Mouse (Mus musculus) MEL (cell line): ENCODE measurements around the gene Lyrm7. TPM values are rescaled to one million over a fixed set of nuclear protein-coding genes. Genes with fewer than 3 reads are reported as not detected.
A peak's percentile ranks its signal among the peaks of the same experiment; 100 is the strongest.

Experiments used
- DNase-seq: peaks from one replicate; pipeline ENCODE4 v3.0.0; 2011; ENCODE audit warnings: low read depth, low spot score
- H3K27ac ChIP-seq: 2 replicates; pipeline ENCODE4 v1.5.1; 2012; ENCODE audit warnings: low read depth, mild to moderate bottlenecking, control low read depth, low read length, moderate library complexity; ENCODE audit not compliant: control insufficient read depth
- H3K27me3 ChIP-seq, 2 experiments: fragments of 150-350 bp in 1 of 2; sonication (generic) in 1 of 2; 2 replicates each; pipeline ENCODE4 v1.6.1; 2012; ENCODE audit warnings: low read length in 2 of 2, mild to moderate bottlenecking in 2 of 2, improper control_type of control experiment in 1 of 2, moderate library complexity in 1 of 2; ENCODE audit not compliant: insufficient read depth in 2 of 2, control insufficient read depth in 1 of 2
- H3K36me3 ChIP-seq, 2 experiments: 2 replicates each; pipeline ENCODE4 v1.6.1; 2012 to 2014; ENCODE audit warnings: low read length in 2 of 2, improper control_type of control experiment in 1 of 2, inconsistent platforms in 1 of 2, mild to moderate bottlenecking in 1 of 2; ENCODE audit not compliant: insufficient read depth in 2 of 2, control insufficient read depth in 1 of 2
- H3K4me1 ChIP-seq, 2 experiments: fragments of 150-350 bp in 1 of 2; sonication (generic) in 1 of 2; 2 replicates each; pipeline ENCODE4 v1.6.1; 2012; ENCODE audit warnings: low read length in 2 of 2, improper control_type of control experiment in 1 of 2, mild to moderate bottlenecking in 1 of 2; ENCODE audit not compliant: insufficient read depth in 2 of 2, control insufficient read depth in 1 of 2
- H3K4me3 ChIP-seq, 2 experiments: fragments of 150-350 bp in 1 of 2; sonication (generic) in 1 of 2; 2 replicates each; pipeline ENCODE4 v1.5.1; 2012; ENCODE audit warnings: low read depth in 2 of 2, low read length in 2 of 2, mild to moderate bottlenecking in 2 of 2, moderate library complexity in 2 of 2, control low read depth in 1 of 2, improper control_type of control experiment in 1 of 2; ENCODE audit not compliant: control insufficient read depth in 1 of 2, insufficient read depth in 1 of 2
- H3K79me2 ChIP-seq: 2 replicates; pipeline ENCODE4 v1.6.1; 2012; ENCODE audit warnings: mild to moderate bottlenecking, low read length, moderate library complexity; ENCODE audit not compliant: control insufficient read depth, poor library complexity, insufficient read depth
- H3K9ac ChIP-seq: 2 replicates; pipeline ENCODE4 v1.6.1; 2012; ENCODE audit warnings: low read depth, mild to moderate bottlenecking, control low read depth, low read length, moderate library complexity; ENCODE audit not compliant: control insufficient read depth, poor library complexity, severe bottlenecking
- H3K9me3 ChIP-seq: fragments of 150-350 bp; sonication (generic); replicated peaks from 2 replicates; pipeline ENCODE4 v1.6.1; 2012; ENCODE audit warnings: mild to moderate bottlenecking, low read length, improper control_type of control experiment, moderate library complexity; ENCODE audit not compliant: insufficient read depth
- BHLHE40 ChIP-seq: IDR thresholded peaks from 2 replicates; pipeline ENCODE4 v1.6.1; 2012; ENCODE audit warnings: low read depth, mild to moderate bottlenecking, inconsistent platforms, low read length, improper control_type of control experiment, borderline replicate concordance
- CHD1 ChIP-seq: IDR thresholded peaks from 2 replicates; pipeline ENCODE4 v1.6.1; 2012; ENCODE audit warnings: low read depth, mild to moderate bottlenecking, inconsistent platforms, low read length, improper control_type of control experiment
- CHD2 ChIP-seq: IDR thresholded peaks from 2 replicates; pipeline ENCODE4 v1.6.1; 2011; ENCODE audit warnings: low read length, improper control_type of control experiment
- CTCF ChIP-seq, 3 experiments: IDR thresholded peaks in 2 of 3; conservative IDR thresholded peaks in 1 of 3; 2 replicates each; pipeline ENCODE4 v1.5.1; 2011 to 2012; ENCODE audit warnings: low read length in 3 of 3, low read depth in 2 of 3, mild to moderate bottlenecking in 2 of 3, improper control_type of control experiment in 1 of 3, inconsistent platforms in 1 of 3, mixed read lengths in 1 of 3, moderate library complexity in 1 of 3; ENCODE audit not compliant: control insufficient read depth in 1 of 3, insufficient read depth in 1 of 3, poor library complexity in 1 of 3, severe bottlenecking in 1 of 3
- E2F4 ChIP-seq: IDR thresholded peaks from 2 replicates; pipeline ENCODE4 v1.6.1; 2011; ENCODE audit warnings: low read depth, low read length, improper control_type of control experiment, borderline replicate concordance
- ELF1 ChIP-seq: IDR thresholded peaks from 2 replicates; pipeline ENCODE4 v1.6.1; 2014; ENCODE audit warnings: low read depth, mild to moderate bottlenecking, inconsistent platforms, low read length, improper control_type of control experiment, moderate library complexity
- EP300 ChIP-seq, 2 experiments: IDR thresholded peaks; 2 replicates each; pipeline ENCODE4 v1.6.1; 2011; ENCODE audit warnings: improper control_type of control experiment in 2 of 2, low read length in 2 of 2, low read depth in 1 of 2, mild to moderate bottlenecking in 1 of 2
- ETS1 ChIP-seq: IDR thresholded peaks from 2 replicates; pipeline ENCODE4 v1.6.1; 2012; ENCODE audit warnings: low read depth, mild to moderate bottlenecking, inconsistent platforms, low read length, improper control_type of control experiment, moderate library complexity
- GABPA ChIP-seq: IDR thresholded peaks from 2 replicates; pipeline ENCODE4 v1.6.1; 2012; ENCODE audit warnings: low read depth, mild to moderate bottlenecking, inconsistent platforms, low read length, improper control_type of control experiment, moderate library complexity
- HCFC1 ChIP-seq: IDR thresholded peaks from 2 replicates; pipeline ENCODE4 v1.6.1; 2012; ENCODE audit warnings: low read depth, mild to moderate bottlenecking, inconsistent platforms, low read length, improper control_type of control experiment, moderate library complexity
- KAT2A ChIP-seq: conservative IDR thresholded peaks from 2 replicates; pipeline ENCODE4 v1.6.1; 2012; ENCODE audit warnings: low read depth, low read length, improper control_type of control experiment, inconsistent platforms
- MAFK ChIP-seq: IDR thresholded peaks from 2 replicates; pipeline ENCODE4 v1.6.1; 2011; ENCODE audit warnings: low read depth, mild to moderate bottlenecking, low read length, improper control_type of control experiment, borderline replicate concordance
- MAX ChIP-seq: IDR thresholded peaks from 2 replicates; pipeline ENCODE4 v1.6.1; 2011; ENCODE audit warnings: low read length, improper control_type of control experiment
- MAZ ChIP-seq: IDR thresholded peaks from 2 replicates; pipeline ENCODE4 v1.6.1; 2012; ENCODE audit warnings: low read depth, mild to moderate bottlenecking, inconsistent platforms, low read length, improper control_type of control experiment
- MEF2A ChIP-seq: IDR thresholded peaks from 2 replicates; pipeline ENCODE4 v1.6.1; 2014; ENCODE audit warnings: low read depth, mild to moderate bottlenecking, inconsistent platforms, low read length, improper control_type of control experiment; ENCODE audit not compliant: poor library complexity, insufficient replicate concordance, severe bottlenecking; ENCODE audit errors: extremely low read depth
- MXI1 ChIP-seq: IDR thresholded peaks from 2 replicates; pipeline ENCODE4 v1.6.1; 2011; ENCODE audit warnings: mild to moderate bottlenecking, low read depth, low read length, improper control_type of control experiment
- MYB ChIP-seq: IDR thresholded peaks from 2 replicates; pipeline ENCODE4 v1.6.1; 2011; ENCODE audit warnings: mild to moderate bottlenecking, low read depth, low read length, improper control_type of control experiment
- MYC ChIP-seq: IDR thresholded peaks from 2 replicates; pipeline ENCODE4 v1.6.1; 2011; ENCODE audit warnings: low read depth, mild to moderate bottlenecking, low read length, improper control_type of control experiment, moderate library complexity
- NRF1 ChIP-seq: IDR thresholded peaks from 2 replicates; pipeline ENCODE4 v1.6.1; 2014; ENCODE audit warnings: low read depth, mild to moderate bottlenecking, inconsistent platforms, low read length, improper control_type of control experiment, moderate library complexity; ENCODE audit not compliant: poor library complexity, insufficient read depth, severe bottlenecking
- POLR2AphosphoS2 ChIP-seq: IDR thresholded peaks from 2 replicates; pipeline ENCODE4 v1.6.1; 2011; ENCODE audit warnings: low read length, improper control_type of control experiment
- POLR2AphosphoS5 ChIP-seq: IDR thresholded peaks from 2 replicates; pipeline ENCODE4 v1.6.1; 2012; ENCODE audit warnings: low read depth, borderline replicate concordance, mild to moderate bottlenecking, inconsistent platforms, low read length, moderate library complexity, mixed read lengths
- RAD21 ChIP-seq: IDR thresholded peaks from 2 replicates; pipeline ENCODE4 v1.6.1; 2011; ENCODE audit warnings: mild to moderate bottlenecking, low read depth, low read length, improper control_type of control experiment
- RCOR1 ChIP-seq: IDR thresholded peaks from 2 replicates; pipeline ENCODE4 v1.6.1; 2012; ENCODE audit warnings: low read depth, mild to moderate bottlenecking, inconsistent platforms, low read length, improper control_type of control experiment
- SIN3A ChIP-seq: IDR thresholded peaks from 2 replicates; pipeline ENCODE4 v1.6.1; 2012; ENCODE audit warnings: low read length, improper control_type of control experiment, inconsistent platforms
- SMC3 ChIP-seq: IDR thresholded peaks from 2 replicates; pipeline ENCODE4 v1.6.1; 2011; ENCODE audit warnings: low read depth, low read length, improper control_type of control experiment
- TBP ChIP-seq: IDR thresholded peaks from 2 replicates; pipeline ENCODE4 v1.8.0; 2011; ENCODE audit warnings: low read depth, low read length, improper control_type of control experiment
- TCF12 ChIP-seq: IDR thresholded peaks from 2 replicates; pipeline ENCODE4 v1.6.1; 2014; ENCODE audit warnings: low read depth, mild to moderate bottlenecking, inconsistent platforms, low read length, improper control_type of control experiment, moderate library complexity
- UBTF ChIP-seq: IDR thresholded peaks from 2 replicates; pipeline ENCODE4 v1.6.1; 2012; ENCODE audit warnings: low read depth, mild to moderate bottlenecking, inconsistent platforms, low read length, improper control_type of control experiment, moderate library complexity, borderline replicate concordance; ENCODE audit not compliant: insufficient read depth
- USF1 ChIP-seq: IDR thresholded peaks from 2 replicates; pipeline ENCODE4 v1.6.1; 2014; ENCODE audit warnings: low read depth, mild to moderate bottlenecking, inconsistent platforms, low read length, improper control_type of control experiment, moderate library complexity
- USF2 ChIP-seq, 2 experiments: IDR thresholded peaks; 2 replicates each; pipeline ENCODE4 v1.6.1; 2011 to 2012; ENCODE audit warnings: improper control_type of control experiment in 2 of 2, low read length in 2 of 2, borderline replicate concordance in 1 of 2, inconsistent platforms in 1 of 2, low read depth in 1 of 2, mild to moderate bottlenecking in 1 of 2; ENCODE audit not compliant: insufficient read depth in 1 of 2
- ZC3H11A ChIP-seq: IDR thresholded peaks from 2 replicates; pipeline ENCODE4 v1.6.1; 2012; ENCODE audit warnings: low read depth, mild to moderate bottlenecking, inconsistent platforms, low read length, improper control_type of control experiment
- ZKSCAN1 ChIP-seq: IDR thresholded peaks from 2 replicates; pipeline ENCODE4 v1.6.1; 2012; ENCODE audit warnings: low read depth, mild to moderate bottlenecking, inconsistent platforms, low read length, improper control_type of control experiment, moderate library complexity
- ZMIZ1 ChIP-seq: IDR thresholded peaks from 2 replicates; pipeline ENCODE4 v1.6.1; 2012; ENCODE audit warnings: low read depth, mild to moderate bottlenecking, inconsistent platforms, low read length, improper control_type of control experiment, moderate library complexity
- ZNF384 ChIP-seq: IDR thresholded peaks from 2 replicates; pipeline ENCODE4 v1.6.1; 2012; ENCODE audit warnings: low read depth, mild to moderate bottlenecking, inconsistent platforms, low read length, improper control_type of control experiment
- polyA plus RNA-seq, 2 experiments: library from polyadenylated mRNA; stranded (reverse) in 1 of 2; unstranded in 1 of 2; fragments of >175 nt in 1 of 2; fragments of >200 nt in 1 of 2; gene quantifications; 2 replicates each; pipeline versions ENCODE4 v1.2.1 to v1.2.4; 2012; ENCODE audit warnings: low replicate concordance in 2 of 2, low read depth in 1 of 2; ENCODE audit not compliant: insufficient read length in 2 of 2, insufficient read depth in 1 of 2, missing spikeins in 1 of 2
- total RNA-seq: library from RNA; depleted of rRNA; stranded (reverse); fragments of 300-350 nt; gene quantifications from 2 replicates; pipeline ENCODE4 v1.2.3, GENCODE M21; 2012; rRNA removed

The Lyrm7 gene
- total RNA-seq (12.3 and 12.7 TPM in 2 replicates), polyA plus RNA-seq (100 to 1,000 TPM in 1 of 2 experiments, 10 to 100 TPM in 1; 20.9 to 188 TPM)

DNA sequence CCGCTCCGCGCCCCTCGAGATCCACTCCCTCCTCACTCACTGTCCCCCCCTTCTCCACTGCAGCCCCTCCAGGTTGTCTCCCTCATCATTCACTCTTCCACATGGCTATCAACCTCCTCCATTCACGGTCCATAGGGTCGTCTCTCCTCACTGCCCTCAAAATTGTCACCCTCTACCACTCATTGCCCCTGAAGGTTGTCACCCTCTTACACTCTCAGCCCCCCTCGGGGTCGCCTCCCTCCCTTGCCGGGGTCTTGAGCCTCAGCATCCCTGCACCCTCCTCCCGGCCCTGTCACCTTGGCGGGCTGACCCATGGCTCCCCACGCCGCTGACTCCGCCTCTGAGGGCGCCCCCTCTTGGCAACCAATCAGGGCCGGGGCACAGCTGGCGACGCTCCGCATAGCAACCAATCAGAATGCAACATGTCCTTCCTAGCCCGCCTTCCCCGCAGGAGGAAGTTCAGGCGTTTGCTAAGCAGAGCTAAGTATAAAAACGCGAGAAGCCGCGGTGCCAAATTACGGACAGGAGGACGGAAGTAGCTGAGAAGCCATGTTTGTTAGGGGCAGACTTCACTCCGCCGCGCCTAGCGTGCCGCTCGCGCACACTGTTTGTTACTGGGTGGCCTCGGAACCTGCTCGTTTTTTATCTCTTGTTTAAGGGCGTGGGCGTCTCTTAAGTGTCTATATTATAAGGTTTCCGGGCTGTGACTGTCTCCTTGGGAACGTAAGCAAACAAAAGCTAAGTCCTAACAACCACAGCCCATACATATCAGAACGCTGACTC is at the start of gene Lyrm7:
Gene Lyrm7, minus strand, starts transcription at position 661 of the 783 bp plus-strand sequence.
- H3K36me3 ChIP-seq, result peaks cover 0 to 7% of the 10 kb centered on the region in 2 experiments; a peak in 2 of 4 replicates
- no peaks in the 10 kb centered on the region for H3K27me3 ChIP-seq
- DNase-seq, result peak; percentile 100
- peak within 1 kb of the TSS; percentile 65 for H3K27ac ChIP-seq
- H3K4me1 ChIP-seq, result peaks cover 0 to 13% of the 10 kb centered on the region in 2 experiments; a peak in 2 of 4 replicates
- no peaks in the 10 kb centered on the region for H3K9me3 ChIP-seq
- H3K4me3 ChIP-seq, result peak within 1 kb of the TSS; percentile 69 to 82
- peaks cover 4% of the 10 kb centered on the region; the same call in 1 of the 2 replicates for H3K79me2 ChIP-seq
- H3K9ac ChIP-seq, result peak within 1 kb of the TSS; percentile 86
- 0 out of 2 replicates have a peak, but pooled peaks have one; percentile 48 for TF ChIP-seq TBP
- TF ChIP-seq TCF12, result peak; percentile 49
- no peak for TF ChIP-seq E2F4
- peak in 1 of 2 experiments; percentile 42; a peak in 1 of 4 replicates for TF ChIP-seq EP300 (IDR thresholded peaks at IDR 0.05; ENCODE audit: low read depth in 1 of 2, low read length in 2 of 2)
- no peak for TF ChIP-seq ZKSCAN1
- peak; percentile 89 for TF ChIP-seq MXI1
- no peak for TF ChIP-seq MAFK
- TF ChIP-seq SMC3, result 0 out of 2 replicates have a peak, but pooled peaks have one; percentile 22
- peak; percentile 81; the same call in 1 of the 2 replicates for TF ChIP-seq ZMIZ1
- peak; percentile 96 for TF ChIP-seq CHD2
- no peak for TF ChIP-seq USF2 (IDR thresholded peaks at IDR 0.05; ENCODE audit: borderline replicate concordance in 1 of 2, insufficient read depth in 1 of 2, low read depth in 1 of 2, low read length in 2 of 2)
- no peak for TF ChIP-seq POLR2AphosphoS5
- no peak for TF ChIP-seq ZC3H11A
- TF ChIP-seq MEF2A, result no peak
- no peak for TF ChIP-seq UBTF
- TF ChIP-seq ETS1, result peak; percentile 74
- no peak for TF ChIP-seq CTCF (IDR thresholded peaks at IDR 0.05 in 2 of 3, conservative IDR thresholded peaks at IDR 0.05 in 1 of 3; ENCODE audit: control insufficient read depth in 1 of 3, insufficient read depth in 1 of 3, low read depth in 2 of 3, low read length in 3 of 3, poor library complexity in 1 of 3, severe bottlenecking in 1 of 3)
- peak; percentile 68 for TF ChIP-seq NRF1
- TF ChIP-seq MYC, result peak; percentile 16; the same call in 1 of the 2 replicates
- TF ChIP-seq GABPA, result no peak
- peak; percentile 60 for TF ChIP-seq MAZ
- TF ChIP-seq POLR2AphosphoS2, result peak; percentile 92
- peak; percentile 92 for TF ChIP-seq ELF1
- TF ChIP-seq USF1, result no peak
- TF ChIP-seq CHD1, result no peak
- no peak for TF ChIP-seq ZNF384
- peak; percentile 94 for TF ChIP-seq HCFC1
- TF ChIP-seq RAD21, result no peak
- TF ChIP-seq MAX, result peak; percentile 60; the same call in 1 of the 2 replicates
- no peak for TF ChIP-seq BHLHE40
- TF ChIP-seq KAT2A, result peak; percentile 78; the same call in 1 of the 2 replicates
- peak; percentile 97 for TF ChIP-seq SIN3A
- no peak for TF ChIP-seq MYB
- no peak; the same call in 1 of the 2 replicates for TF ChIP-seq RCOR1
